Comparison of ENCODE assay signal across 9 mouse cellular contexts in genomic region chr10:43467659-43468058, GRCm38 (mm10). TPM values are rescaled to one million over a fixed set of nuclear protein-coding genes. Genes with fewer than 3 reads are reported as not detected.
DNase-seq lines count a peak whose midpoint lies in the region; ATAC-seq and TF ChIP-seq lines count a peak whose summit lies in the region.
"Had no signal": no experiment of that assay in that cellular context is flagged by ENCODE, and none has a peak within 500 bp of the region (broad histone marks: within the 10 kb centered on the region; RNA-seq: fewer than 3 reads in every experiment).

No protein-coding gene starts in this region.

- H3K36me3 ChIP-seq in kidney, postnatal 0 days (ENCODE audit: insufficient read depth, low read length): no peaks in the 10 kb centered on the region
- no peaks in the 10 kb centered on the region for H3K36me3 ChIP-seq in G1E (replicated peaks)

- H3K27me3 ChIP-seq in kidney, postnatal 0 days (ENCODE audit: insufficient read depth, low read length): no peaks in the 10 kb centered on the region
- H3K27me3 ChIP-seq in G1E (ENCODE audit: insufficient read depth, low read length): no peaks in the 10 kb centered on the region

- H3K9ac ChIP-seq in kidney, postnatal 0 days (ENCODE audit: low read depth, low read length): no peak overlapping the region

- peak overlapping the region; percentile 39 for H3K4me2 ChIP-seq in kidney, postnatal 0 days (ENCODE audit: low read length)

- H3K4me1 ChIP-seq in kidney, postnatal 0 days (replicated peaks; ENCODE audit: insufficient read depth, low read length): no peaks in the 10 kb centered on the region
- H3K4me1 ChIP-seq in G1E (ENCODE audit: insufficient read depth, low read depth, low read length): peaks cover 7% of the 10 kb centered on the region; the same call in 1 of the 2 replicates

- ATAC-seq in kidney, postnatal 0 days (replicated peaks; ENCODE audit: low FRiP score, low read depth): 0 out of 2 replicates have a peak, but pooled peaks have one; percentile 29
- no peak for ATAC-seq in G1E (ENCODE audit: extremely low read depth, insufficient number of reproducible peaks, low FRiP score, poor library complexity, severe bottlenecking)
- ATAC-seq: forebrain, embryonic 14.5 days had no signal

- H3K4me3 ChIP-seq in kidney, postnatal 0 days (replicated peaks; ENCODE audit: low read depth, low read length): no peak overlapping the region
- H3K4me3 ChIP-seq in G1E (ENCODE audit: low read depth, low read length): peak overlapping the region; percentile 58; the same call in 1 of the 2 replicates

- WGBS in kidney, postnatal 0 days: 29% methylated on average over 13 of the region's 13 CpGs

- no peaks in the 10 kb centered on the region for H3K9me3 ChIP-seq in kidney, postnatal 0 days (replicated peaks; ENCODE audit: low read length)
- no peaks in the 10 kb centered on the region for H3K9me3 ChIP-seq in G1E (replicated peaks)

- DNase-seq in kidney, postnatal 0 days (ENCODE audit: low spot score): peak; percentile 38
- no peak for DNase-seq in kidney, adult 9 months
- DNase-seq in G1E (ENCODE audit: low spot score): peak; percentile 37
- DNase-seq in induced T-regulatory cell, adult 2 months (ENCODE audit: low read depth): peak; percentile 42
- peak; percentile 35 for DNase-seq in naive thymus-derived CD4-positive, alpha-beta T cell, adult 2 months (ENCODE audit: low read depth)
- no peak for DNase-seq in urinary bladder, postnatal 25 days (ENCODE audit: low spot score)
- no peak for DNase-seq in urinary bladder, postnatal 36 days (ENCODE audit: low spot score in 2 of 2)
- no peak for DNase-seq in cerebellum, adult 11 months

- no peak for TF ChIP-seq CTCF in kidney, postnatal 0 days (IDR thresholded peaks at IDR 0.05; ENCODE audit: low read depth)
- TF ChIP-seq CTCF in G1E (IDR thresholded peaks at IDR 0.05; ENCODE audit: low read depth, low read length): no peak

- H3K27ac ChIP-seq in kidney, postnatal 0 days: no peak overlapping the region

RNA-seq across cellular contexts. Expression of gene Bend3, which starts 11.0 kb away (rescaled TPM):
- polyA plus RNA-seq in kidney, postnatal 0 days (2015; fragmentation: Nextera tagmentation; extraction: Ambion mirVana): 2.8 TPM in 2 replicates
- 13.3 and 13.8 TPM in 2 replicates for total RNA-seq in G1E (2014; fragmentation: Nextera tagmentation)
- 4.1 and 4.8 TPM in 2 replicates for total RNA-seq in G1E (2017)
- polyA plus RNA-seq in G1E (2012): 7.2 and 7.6 TPM in 2 replicates

RNA-seq across cellular contexts. Expression of gene Gm9803, which starts 56.2 kb away (rescaled TPM):
- 11.8 and 17.4 TPM in 2 replicates for polyA plus RNA-seq in kidney, postnatal 0 days (2015; fragmentation: Nextera tagmentation; extraction: Ambion mirVana)
- total RNA-seq in G1E (2014; fragmentation: Nextera tagmentation): 2.9 and 3.4 TPM in 2 replicates
- 6.9 and 13.6 TPM in 2 replicates for total RNA-seq in G1E (2017)
- 33.3 and 49.6 TPM in 2 replicates for polyA plus RNA-seq in G1E (2012)

Comparison
In these comparisons a context has a peak if more than half of its experiments do, and no peak if none do; other contexts are left out.
1. DNase-seq: peak in kidney, postnatal 0 days (single experiment), G1E (single experiment), induced T-regulatory cell, adult 2 months (single experiment) and naive thymus-derived CD4-positive, alpha-beta T cell, adult 2 months (single experiment); none in kidney, adult 9 months (single experiment), urinary bladder, postnatal 25 days (single experiment), urinary bladder, postnatal 36 days (0 of 2) and cerebellum, adult 11 months (single experiment).